Mouse (Mus musculus) left cerebral cortex, postnatal 25 days (tissue): Measurements from ENCODE around the gene Oprm1. TPM values are rescaled to one million over a fixed set of nuclear protein-coding genes. Genes with fewer than 3 reads are reported as not detected.

Experiments
- DNase-seq, 2 experiments: peaks; one replicate each; pipeline ENCODE4 v3.0.0; 2022; ENCODE audit warnings: low spot score in 2 of 2, mixed read lengths in 1 of 2
- intact Hi-C: fragments of 180-260 bp; cut with DNase I; formaldehyde crosslinking; loops from one replicate; pipeline ENCODE4 v1.15.1; 2025
- total RNA-seq, 2 experiments: library from RNA; stranded (reverse); gene quantifications; 2 replicates each; pipeline ENCODE4 v1.2.3; 2021

Gene Oprm1
- total RNA-seq, 2 experiments from 2014 or later = 6.4 to 9.9 TPM

GRCm38 (mm10) chr10:7015199-7015598 lies 256.9 kb downstream of the Oprm1 start:
- intact Hi-C loops = loop anchor here (10.0 kb wide), 1 partner anchor 980 kb away; no protein-coding TSS in a partner anchor
- no peak for DNase-seq

GRCm38 (mm10) chr10:7019781-7020386 lies 261.6 kb downstream of the Oprm1 start:
- no peak for DNase-seq
- intact Hi-C loops = loop anchor here (10.0 kb wide), 1 partner anchor 985 kb away; no protein-coding TSS in a partner anchor

GRCm38 (mm10) chr10:7020551-7020950 lies 262.2 kb downstream of the Oprm1 start:
- intact Hi-C loops = no loop called here
- no peak for DNase-seq

- intact Hi-C loops = no loop called here
- no peak for DNase-seq
Measured at GRCm38 (mm10) chr10:7025028-7025427, 266.7 kb downstream of the Oprm1 start.

GRCm38 (mm10) chr10:7033459-7033858 lies 275.2 kb downstream of the Oprm1 start:
- DNase-seq = no peak

GRCm38 (mm10) chr10:7035547-7035946 lies 277.2 kb downstream of the Oprm1 start:
- intact Hi-C loops = no loop called here
- no peak for DNase-seq

More at GRCm38 (mm10) chr10:7033459-7033858, 275.2 kb downstream of the Oprm1 start:
- intact Hi-C loops = no loop called here

- DNase-seq = no peak
- intact Hi-C loops = no loop called here
Measured at GRCm38 (mm10) chr10:7037194-7037593, 278.9 kb downstream of the Oprm1 start.

- intact Hi-C loops = no loop called here
- no peak for DNase-seq
Measured at GRCm38 (mm10) chr10:7041032-7041431, 282.7 kb downstream of the Oprm1 start.

- intact Hi-C loops = no loop called here
- DNase-seq = no peak
Measured at GRCm38 (mm10) chr10:7043896-7044295, 285.6 kb downstream of the Oprm1 start.

GRCm38 (mm10) chr10:7047288-7047918 lies 289.1 kb downstream of the Oprm1 start:
- intact Hi-C loops = no loop called here
- DNase-seq = no peak

- no peak for DNase-seq
- intact Hi-C loops = no loop called here
Measured at GRCm38 (mm10) chr10:7047919-7048291, 289.6 kb downstream of the Oprm1 start.

GRCm38 (mm10) chr10:7049901-7050300 lies 291.6 kb downstream of the Oprm1 start:
- DNase-seq = peak in 1 of 2 experiments; percentile 44
- intact Hi-C loops = no loop called here

GRCm38 (mm10) chr10:7052315-7053017 lies 294.2 kb downstream of the Oprm1 start, which contains the start of gene Ipcef1:
Gene Ipcef1 (minus strand): TSS chr10:7052478.
- intact Hi-C loops = no loop called here
- DNase-seq = no peak

- intact Hi-C loops = no loop called here
- DNase-seq = no peak
Measured at GRCm38 (mm10) chr10:7054560-7055205, 296.4 kb downstream of the Oprm1 start.

GRCm38 (mm10) chr10:7057546-7057945 lies 299.2 kb downstream of the Oprm1 start:
- intact Hi-C loops = no loop called here
- no peak for DNase-seq

- no peak for DNase-seq
- intact Hi-C loops = no loop called here
Measured at GRCm38 (mm10) chr10:7060326-7060725, 302.0 kb downstream of the Oprm1 start.

- intact Hi-C loops = no loop called here
- DNase-seq = no peak
Measured at GRCm38 (mm10) chr10:7062993-7063392, 304.7 kb downstream of the Oprm1 start.

- intact Hi-C loops = no loop called here
- peak in 1 of 2 experiments; percentile 52 for DNase-seq
Measured at GRCm38 (mm10) chr10:7063752-7064457, 305.6 kb downstream of the Oprm1 start.

GRCm38 (mm10) chr10:7068608-7069007 lies 310.3 kb downstream of the Oprm1 start:
- DNase-seq = no peak
- intact Hi-C loops = no loop called here

GRCm38 (mm10) chr10:7069090-7069489 lies 310.8 kb downstream of the Oprm1 start:
- DNase-seq = no peak
- intact Hi-C loops = no loop called here
